Mouse (Mus musculus) right cerebral cortex, adult 18-20 months (tissue): ENCODE measurements around the gene Mmp8.

ENCODE experiments used
- DNase-seq: peaks from one replicate; pipeline ENCODE4 v3.0.0; 2022; ENCODE audit warnings: mixed read lengths

The Mmp8 gene

DNA sequence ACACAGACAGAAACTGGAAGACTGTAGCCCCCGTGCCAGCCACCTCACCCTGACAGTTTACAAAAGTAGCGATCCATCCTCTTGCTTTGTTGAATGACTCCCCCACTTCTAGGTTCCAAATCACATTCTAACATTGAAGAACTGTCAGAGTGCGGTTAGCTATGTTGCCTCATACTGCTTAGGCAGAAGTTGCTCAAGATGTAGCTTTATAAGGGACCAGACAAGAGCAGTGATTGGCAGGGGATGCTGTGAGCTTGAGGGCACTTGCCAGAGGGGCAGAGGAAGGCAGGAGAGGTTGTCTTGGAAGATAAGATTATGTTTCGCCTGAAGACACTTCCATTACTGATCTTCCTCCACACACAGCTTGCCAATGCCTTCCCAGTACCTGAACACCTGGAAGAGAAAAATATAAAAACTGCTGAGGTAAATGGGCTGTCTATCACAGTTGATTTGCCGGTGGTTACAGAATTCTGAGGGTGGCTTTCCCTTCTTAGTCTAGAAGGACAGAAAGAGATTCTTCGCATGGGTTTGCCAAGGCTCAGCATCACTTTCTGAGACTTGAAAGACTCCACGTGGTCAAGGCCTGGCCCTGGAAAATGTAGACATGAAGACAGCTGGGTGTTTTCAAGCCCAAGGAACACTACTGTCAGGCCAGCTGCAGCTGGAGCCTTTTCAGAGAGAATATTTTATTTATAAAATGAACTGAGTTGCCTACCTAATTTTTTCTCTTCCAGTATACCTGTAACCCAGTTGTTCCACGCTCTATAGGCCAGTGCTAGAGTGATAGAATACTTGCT, at the start of gene Mmp8:
Mmp8 (plus strand) TSS at position 236 of the 797 bp plus-strand sequence.
- DNase-seq: no peak

DNA sequence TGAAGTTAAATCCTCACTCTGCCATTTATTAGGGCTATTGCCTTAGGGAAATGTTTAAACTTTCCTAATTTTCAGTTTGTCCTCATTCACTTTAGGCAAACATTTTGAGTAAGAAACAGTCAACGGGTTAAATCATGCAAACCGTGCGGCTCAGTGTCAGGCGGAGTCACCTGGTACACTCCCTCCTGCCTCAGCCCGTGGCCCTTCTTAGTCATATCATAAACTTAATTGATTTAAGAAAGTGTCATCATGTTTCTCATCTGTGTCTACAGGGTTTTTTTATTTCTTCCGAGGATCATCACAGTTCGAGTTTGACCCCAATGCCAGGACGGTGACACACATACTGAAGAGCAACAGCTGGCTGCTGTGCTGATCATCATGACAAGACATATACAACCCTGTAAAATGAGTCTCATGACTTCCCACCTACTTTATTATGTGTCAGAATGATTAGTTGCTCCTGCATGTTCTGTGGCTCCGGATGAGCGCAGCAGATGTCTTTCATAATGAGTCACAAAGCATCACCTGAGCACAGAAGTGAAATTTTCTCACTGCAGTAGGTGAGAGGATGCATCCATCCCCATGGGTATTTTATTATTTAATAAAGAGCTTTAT, 48.5 kb upstream of the Mmp8 start:
- DNase-seq: no peak

DNA sequence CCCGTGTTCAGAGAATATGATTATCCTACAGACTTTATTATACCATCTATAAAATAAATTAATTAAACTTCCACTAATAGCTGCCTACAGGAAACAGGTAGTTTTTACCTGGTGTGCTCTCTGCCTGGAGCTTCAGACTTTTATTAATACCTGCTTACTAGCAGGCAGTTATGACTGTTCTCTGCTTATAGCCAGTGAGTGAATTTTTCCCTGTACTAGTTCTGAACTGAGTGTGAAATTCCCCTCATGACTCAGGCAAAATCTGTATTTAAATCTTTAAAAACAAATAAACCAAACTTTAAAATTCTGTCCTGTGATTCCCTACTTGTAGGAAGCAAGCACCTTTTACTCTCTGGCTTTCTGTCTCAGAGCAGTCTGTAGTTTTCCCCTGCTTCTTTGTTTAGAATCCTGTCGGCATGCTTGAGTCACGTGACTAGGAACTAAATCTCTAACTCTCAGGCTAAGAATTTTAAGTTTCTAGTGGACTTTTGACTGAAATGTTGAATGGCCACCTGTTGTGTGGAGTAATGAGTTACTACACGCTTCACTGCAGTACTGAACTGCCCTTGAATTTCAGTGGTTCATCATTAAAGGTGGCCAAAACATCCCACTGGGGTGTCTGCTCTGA, 40.2 kb upstream of the Mmp8 start:
- no peak for DNase-seq

DNA sequence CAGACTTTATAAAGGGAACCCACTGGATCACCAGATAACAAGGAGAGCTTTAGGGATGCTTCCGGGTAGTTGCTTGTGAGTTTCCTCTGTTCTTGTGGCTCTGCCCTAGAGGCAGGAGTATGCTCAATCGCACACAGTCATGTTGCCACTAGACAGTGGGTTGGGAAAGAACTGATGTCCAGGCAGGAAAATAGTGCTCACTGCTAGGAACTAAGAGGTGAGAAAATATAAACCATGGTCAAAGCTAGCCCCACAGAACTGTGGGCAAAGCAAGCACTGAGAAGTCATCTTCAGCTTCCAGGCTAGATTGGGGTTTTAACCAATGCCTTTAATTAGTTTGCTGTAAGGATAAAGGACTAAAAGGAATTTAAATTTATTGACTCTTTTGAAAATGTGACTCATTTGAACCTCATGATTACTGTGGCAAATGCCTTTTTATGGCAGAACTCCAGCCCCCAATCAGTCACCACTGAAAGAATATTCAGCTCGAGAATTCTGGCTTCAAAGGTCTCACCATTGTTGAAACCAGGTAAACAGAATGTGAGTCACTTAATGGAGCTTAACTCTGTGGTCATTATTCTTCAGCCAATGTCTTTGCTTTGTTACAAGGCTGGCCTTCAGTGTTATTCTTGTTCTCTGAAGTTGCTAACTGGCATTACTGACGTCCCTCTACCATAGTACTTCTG, 31.9 kb upstream of the Mmp8 start:
- DNase-seq: no peak

DNA sequence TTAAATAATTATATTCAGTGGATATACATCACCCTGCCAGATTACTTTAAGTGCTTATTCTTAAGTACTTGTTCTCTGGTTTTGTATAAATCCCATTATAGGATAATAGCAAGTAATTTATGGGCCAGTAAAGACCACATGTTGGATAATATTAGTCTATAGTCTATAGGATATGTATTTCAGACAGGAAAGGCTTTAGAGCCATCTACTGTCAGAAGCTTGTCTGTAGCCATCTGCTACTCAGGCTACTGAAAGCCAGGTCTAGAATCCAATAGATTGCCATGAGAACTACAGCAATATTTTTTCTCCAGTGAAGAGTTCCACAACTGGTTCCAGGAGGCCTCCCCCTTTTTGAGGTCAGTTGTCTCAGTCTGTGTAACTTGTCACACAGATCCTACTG, 15.5 kb upstream of the Mmp8 start:
- no peak for DNase-seq

DNA sequence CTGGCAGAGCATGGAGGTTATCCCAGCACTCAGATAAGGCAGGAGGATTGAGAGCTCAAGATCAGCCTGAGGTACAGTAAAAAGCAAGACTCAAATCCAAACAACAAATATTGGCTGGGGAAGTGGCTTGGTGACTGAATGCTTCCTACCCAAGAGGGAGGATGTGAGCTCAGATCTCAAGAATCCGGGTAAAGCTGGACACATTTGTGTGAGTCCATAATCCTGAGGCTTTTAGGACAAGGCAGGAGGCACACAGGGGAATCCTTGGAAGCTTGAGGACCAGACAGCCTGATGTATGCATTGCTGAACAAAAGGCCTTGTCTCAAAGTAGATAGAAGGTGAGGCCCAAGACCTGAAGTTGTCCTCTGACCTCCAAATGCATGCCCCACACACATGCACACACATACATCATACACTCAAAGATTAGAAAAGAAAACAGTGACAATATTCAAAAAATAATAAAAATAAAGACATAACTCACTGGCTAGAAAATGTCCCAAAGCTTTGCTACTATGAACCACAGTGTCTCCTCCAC, 13.3 kb upstream of the Mmp8 start:
- no peak for DNase-seq

DNA sequence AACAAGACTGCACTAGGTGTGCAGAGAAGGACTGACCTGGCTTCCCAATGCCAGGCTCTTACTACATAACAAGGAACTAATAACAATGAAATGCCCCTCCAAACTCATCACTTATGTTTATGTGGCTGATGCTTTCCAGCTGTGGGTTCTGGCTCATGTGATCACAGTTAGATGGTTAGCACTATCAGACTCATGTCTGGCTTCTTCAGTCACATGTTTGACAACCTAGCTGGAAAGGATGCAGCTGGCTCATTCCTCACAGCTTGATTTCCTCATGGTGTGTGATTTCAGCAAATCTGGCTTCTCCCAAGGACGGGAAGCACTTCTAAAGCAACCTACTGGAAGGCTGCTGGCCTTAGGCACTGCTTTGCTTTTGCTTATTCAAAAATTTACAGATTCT, 12.8 kb upstream of the Mmp8 start:
- no peak for DNase-seq

DNA sequence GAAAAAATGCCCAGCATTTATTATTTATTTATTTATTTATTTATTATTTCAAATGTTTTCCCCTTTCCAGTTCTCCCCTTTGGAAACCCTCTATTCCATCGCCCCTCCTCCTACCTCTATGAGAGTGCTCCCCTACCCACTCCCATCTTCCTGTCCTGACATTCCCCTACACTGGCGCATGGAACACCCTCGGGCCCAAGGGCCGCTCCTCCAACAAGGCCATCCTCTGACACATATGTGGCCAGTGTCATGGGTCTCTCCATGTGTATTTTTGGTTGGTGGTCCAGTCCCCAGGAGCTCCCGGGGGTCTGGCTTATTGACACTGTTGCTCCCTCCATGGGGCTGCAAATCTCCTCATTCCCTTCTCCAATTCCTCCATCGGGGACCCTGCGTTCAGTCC, 12.3 kb upstream of the Mmp8 start:
- no peak for DNase-seq

DNA sequence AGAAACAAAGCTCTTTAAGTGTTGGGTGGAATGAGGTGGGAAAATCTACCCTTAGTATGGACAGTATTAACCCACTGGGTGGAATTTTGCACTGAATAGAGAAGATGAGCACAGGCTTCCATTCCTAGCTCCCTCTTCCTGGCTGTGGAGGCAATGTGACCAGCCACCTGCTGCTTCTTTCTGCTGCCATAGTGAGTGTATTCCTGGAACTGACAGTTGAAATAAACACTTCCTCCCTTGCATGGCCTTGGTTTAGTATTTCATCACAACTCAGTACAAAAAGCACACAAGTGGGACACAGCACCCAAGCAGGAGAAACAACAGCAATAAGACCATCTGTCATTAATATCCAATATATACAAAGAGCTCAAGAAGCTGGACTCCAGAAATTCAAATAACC, 6.3 kb upstream of the Mmp8 start:
- DNase-seq: no peak

DNA sequence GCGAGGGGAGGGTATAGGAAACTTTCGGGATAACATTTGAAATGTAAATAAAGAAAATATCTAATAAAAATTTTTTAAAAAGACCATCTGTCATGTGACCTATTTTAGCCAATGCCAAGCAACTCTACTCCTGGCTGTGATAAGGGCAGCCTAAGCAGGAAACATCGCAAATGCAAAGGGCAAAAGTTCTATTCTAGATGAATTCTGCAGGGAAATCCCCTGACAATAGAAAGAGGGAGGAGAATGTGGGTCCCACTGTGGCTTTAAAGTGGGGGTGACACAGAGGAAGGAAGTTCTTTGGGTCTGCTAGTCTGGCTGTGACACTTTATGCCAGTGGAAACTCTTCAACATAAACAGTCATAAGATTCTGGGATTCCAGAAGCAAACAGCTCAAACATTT, 4.7 kb upstream of the Mmp8 start:
- no peak for DNase-seq

DNA sequence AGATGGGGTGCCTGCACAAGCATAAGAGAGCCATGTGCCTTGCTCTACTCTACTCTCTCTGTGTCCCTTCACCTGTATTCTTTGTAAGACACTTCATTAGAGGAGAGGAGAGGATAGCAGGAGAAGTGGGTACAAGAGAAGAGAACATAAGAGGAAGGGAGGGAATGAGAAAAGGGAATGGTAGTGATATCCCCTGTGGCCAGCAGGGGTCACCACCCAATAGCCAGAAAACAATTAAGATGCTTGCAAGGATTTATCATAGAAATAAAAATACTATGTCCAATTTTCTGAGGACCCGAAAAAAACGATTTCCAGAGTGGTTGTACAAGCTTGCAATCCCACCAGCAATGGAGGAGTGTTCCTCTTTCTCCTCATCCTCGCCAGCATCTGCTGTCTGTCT, 3.9 kb upstream of the Mmp8 start:
- no peak for DNase-seq

DNA sequence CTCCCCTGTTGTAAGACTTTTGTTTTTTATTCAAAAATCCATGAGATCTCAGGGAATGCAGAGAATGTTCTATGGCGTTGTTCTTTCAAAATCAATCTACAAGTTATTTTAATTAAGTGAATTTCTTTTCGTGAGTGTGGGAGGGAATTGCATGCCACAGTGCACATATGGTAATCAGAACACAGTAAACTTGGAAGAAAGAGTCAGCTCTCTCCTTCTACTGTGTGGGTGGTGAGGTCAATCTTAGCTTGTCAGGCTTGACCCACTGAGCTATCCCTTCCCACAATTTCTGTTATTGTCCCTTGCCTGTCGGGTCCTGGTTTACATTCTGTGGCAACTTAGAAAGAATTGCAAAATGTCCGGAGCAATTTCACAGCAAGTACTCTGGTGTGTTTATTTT, 1.8 kb downstream of the Mmp8 start:
- DNase-seq: no peak

DNA sequence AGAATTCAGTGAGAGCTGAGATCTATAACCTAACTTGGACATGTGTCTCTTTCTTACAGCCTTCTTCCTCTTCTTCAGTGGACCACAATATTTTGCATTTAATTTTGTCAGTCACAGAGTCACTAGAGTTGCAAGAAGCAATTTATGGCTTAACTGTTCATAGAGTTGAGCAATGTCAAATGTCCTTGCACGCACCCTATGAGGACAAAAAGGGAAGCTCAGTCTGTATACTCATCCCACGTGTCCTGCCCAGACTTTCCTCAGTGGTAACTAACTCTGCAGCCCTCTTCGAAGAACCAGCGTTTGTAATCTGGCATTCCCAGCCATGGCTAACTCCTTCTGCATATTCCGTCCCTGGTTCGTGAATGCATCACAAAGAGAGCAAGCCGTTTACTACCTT, 9.1 kb downstream of the Mmp8 start:
- DNase-seq: no peak

DNA sequence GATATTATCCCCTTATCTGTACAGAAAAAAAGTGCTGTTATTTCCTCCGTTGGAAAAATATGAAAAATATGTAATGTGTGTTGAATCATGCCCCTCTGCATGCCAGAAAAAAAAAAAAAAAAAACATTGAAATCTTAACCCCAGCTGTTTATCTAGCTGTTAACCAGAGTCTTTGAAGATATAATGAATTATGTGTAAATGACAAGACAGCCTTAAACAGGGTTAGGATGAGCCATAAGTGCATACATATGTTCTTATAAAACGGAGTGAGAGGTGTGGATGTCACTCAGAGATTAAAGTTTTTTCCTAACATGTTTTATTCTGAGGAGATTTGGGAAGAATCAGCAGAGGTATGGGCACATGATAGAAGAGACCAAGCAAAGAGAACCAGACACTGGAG, 9.7 kb downstream of the Mmp8 start:
- DNase-seq: no peak

DNA sequence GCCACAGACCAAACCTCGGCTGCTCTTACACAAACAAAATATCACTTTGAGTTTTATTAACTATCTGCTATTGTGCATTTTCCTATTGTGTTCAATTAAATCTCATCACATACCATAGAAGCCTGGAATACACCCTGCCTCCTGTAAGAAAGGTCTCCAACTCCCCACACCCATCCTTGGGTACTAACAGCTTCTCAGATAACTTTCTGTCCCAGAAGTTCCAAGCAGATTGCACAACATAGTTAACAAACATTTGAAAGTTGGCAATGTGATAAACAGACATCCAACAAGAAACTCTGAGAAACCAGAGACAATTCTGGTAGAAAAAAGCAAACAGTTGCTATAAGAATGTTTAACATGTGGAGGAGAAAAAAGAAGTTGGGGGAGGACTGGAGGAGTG, 12.2 kb downstream of the Mmp8 start:
- DNase-seq: no peak

DNA sequence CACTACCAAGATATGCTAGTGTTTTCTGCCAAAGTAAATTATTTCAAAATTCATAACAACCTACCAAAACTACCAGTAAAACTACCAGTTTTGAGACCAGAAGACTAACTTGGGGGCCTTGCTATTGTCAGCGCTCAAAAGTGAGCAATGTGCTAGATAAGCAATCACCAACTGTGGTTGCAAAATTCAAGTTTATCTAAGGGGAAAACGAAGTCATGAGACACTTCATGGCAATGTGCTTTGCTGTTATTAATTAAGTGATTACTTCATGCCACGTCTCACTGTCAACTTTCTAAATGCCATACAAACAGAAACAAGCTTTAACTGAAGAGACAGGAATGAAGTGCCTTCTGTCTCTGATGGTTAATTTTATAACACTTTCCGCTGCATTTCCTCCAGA, 12.9 kb downstream of the Mmp8 start, which contains the start of gene Mmp27:
Mmp27 (plus strand) TSS at position 235 of the 400 bp plus-strand sequence.
- no peak for DNase-seq

DNA sequence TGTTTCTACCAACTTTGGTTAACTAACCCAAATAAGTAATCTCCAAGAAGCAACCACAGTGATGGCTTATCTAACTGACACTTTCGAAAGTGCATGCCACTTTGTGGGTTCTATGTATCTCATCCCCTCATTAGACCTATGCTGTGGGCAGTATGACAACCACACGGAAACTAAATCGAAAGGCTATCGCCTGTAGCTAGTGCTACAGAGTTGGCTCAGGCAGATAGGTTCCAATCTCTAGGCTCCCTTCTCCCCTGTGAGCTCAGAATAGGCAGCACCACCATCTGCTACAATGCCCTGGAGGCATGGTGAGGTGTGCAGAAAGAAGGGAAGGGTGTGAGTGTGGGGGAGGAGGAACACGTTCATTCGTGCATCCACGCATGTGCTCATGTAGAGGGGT, 13.9 kb downstream of the Mmp8 start:
- DNase-seq: no peak

DNA sequence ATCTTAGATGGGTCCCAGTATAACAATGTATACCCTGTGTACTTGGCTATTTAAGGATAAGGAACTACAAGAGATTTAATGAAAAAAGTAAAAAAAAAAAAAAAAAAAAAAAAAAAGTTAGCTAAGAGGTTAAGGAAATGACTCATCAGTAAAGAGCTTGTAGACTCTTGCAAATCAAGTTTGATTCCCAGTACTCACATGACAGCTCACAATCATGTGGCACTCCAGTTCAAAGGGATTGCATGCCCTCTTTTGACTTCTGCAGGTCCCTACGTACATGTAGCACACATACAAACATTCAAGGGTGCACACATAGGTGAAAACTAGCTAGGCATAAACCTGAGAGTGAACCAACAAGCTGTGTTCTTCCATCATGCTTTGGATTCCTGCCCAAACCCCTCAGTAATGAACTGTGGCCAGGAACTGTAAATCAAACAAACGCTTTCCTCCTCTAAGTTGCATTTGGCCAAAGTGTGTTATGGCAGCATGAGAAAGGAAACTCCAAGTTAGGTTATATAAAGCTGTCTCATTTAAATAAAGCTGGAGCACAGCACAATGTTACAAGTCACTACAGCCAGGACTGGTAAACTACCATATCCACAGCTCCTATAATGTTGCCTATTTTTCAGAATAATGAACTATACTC, 14.5 kb downstream of the Mmp8 start:
- no peak for DNase-seq

DNA sequence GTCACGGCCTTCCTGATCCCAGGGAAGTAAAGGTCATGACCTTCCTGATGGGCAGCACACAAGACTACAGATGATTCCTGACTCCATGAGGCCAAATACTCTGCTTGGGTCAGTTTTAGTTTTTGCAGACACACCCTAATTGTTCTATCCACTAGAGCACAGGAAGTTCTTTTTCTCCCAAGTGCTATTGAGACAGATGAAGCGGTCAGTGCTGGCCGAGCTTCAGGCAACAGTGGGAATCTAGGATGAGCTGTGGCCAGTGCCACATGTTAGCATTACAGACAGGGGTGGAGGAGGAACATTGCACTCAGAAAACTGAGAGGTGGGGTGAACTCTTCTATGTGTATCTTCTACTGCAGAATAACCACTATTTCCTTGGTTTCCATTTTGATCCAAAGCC, 17.3 kb downstream of the Mmp8 start:
- DNase-seq: no peak

DNA sequence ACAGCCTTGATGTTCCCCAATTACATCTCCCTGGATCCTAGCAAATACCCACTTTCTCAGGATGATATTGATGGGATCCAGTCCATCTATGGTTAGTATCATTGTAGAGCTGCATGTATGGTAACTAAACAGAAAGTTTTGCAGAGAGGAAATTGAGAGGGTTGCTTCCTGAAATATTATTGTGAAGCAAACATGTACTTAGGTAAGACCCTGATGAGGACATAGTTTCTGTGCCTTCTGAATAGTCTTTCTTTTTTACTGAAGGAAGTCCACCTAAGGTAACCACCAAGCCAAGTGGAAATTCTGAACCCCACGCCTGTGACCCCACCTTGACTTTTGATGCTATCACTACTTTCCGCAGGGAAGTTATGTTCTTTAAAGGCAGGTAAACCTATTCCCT, 19.1 kb downstream of the Mmp8 start:
- DNase-seq: no peak

DNA sequence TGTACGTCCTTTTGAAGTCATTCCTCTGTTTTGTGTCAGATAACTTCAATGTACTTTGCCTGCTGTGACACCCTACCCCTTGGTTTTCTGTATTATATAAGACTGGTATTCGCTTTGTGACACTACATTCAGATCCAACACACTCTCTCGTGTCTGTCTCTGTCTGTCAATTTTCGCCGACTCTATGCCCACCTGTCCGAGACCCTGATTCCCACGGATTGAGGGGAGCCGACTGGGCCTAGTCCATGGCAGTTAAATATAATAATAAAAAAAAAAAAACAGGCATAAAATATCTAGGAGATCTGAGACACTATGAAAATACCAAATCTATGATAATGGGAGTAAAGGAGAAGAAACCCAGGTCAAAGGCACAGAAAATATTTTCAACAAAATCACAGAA, 31.8 kb downstream of the Mmp8 start:
- no peak for DNase-seq

DNA sequence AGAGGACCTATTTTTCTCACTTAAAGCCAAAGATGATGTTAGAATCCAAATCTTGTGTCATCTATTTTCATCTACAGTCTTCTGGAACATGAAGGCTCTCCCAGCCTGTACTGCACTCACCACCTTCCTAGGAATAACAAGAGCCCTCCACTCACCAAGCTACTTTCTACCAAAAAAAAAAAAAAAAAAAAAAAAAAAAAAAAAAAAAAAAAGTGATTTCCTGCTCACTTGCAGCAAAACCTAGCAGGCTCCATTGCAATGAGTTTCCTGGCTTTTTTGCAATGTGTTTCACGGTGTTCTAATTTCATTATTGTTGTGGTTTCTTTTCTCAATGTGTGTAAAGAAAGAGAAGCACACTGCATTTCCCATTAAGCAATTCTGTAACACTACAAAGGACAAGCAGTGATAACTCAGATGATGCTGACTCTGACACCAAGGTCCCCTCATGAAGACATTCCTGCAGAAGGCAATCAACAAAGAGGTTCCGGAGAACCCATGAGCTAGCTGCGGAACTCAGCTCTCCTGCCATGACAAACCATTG, 35.1 kb downstream of the Mmp8 start:
- no peak for DNase-seq
